Mouse (Mus musculus) embryonic fibroblast, embryonic 13.5 days (primary cell): ENCODE data around the gene Msi2.

Experiments used
- CTCF ChIP-seq: IDR thresholded peaks from 2 replicates; pipeline ENCODE4 v1.5.1; 2011; ENCODE audit warnings: mild to moderate bottlenecking, control low read depth, low read length, moderate library complexity, borderline replicate concordance; ENCODE audit not compliant: insufficient read depth
- POLR2A ChIP-seq: IDR thresholded peaks from 2 replicates; pipeline ENCODE4 v1.6.1; 2011; ENCODE audit warnings: low read depth, mild to moderate bottlenecking, control low read depth, low read length, moderate library complexity

GRCm38 (mm10) chr11:88502566-88502965 lies 215.7 kb downstream of the Msi2 start:
- no peak for TF ChIP-seq CTCF
- no peak for TF ChIP-seq POLR2A
